In the genomic region with DNA sequence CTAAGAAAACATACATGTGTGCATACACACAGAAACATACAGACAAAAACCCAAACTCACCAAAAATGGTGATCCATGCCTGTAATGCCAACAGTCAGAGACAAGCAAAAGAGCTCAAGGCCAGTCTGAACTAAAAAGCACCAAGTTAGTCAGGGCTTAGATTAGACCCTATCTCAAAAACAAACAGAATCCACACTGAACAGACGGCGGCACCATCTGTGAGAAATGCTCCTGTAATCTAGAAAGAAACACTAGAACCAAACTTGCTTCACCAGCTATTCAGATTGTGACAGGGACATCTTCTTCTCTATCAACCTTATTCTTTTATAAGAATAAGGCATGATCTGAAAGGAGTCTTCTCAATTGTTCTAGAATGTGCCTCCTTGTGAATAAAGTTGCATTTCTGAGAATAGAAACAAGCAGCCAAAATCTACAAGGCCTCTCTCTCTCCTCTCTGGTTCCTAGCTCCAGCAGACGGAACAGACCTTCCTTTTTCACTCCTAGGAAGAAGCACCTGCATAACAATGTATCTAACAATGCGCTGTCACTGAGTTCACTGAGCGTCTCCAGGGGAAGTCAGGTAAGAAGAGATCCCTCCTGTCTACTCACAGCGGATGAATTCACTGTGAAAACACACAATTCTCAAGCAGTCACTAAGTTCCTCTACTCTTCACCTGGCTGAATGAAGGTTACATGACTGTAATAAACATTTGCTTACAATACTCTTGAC, we compare ENCODE assay signal across 17 mouse cellular contexts. TPM values are rescaled to one million over a fixed set of nuclear protein-coding genes. Genes with fewer than 3 reads are reported as not detected.
DNase-seq lines count a peak whose midpoint lies in the region; ATAC-seq and TF ChIP-seq lines count a peak whose summit lies in the region.
"Had no signal": no experiment of that assay in that cellular context is flagged by ENCODE, and none has a peak within 500 bp of the region (broad histone marks: within the 10 kb centered on the region; RNA-seq: fewer than 3 reads in every experiment).

No protein-coding gene starts in this region.

- H3K27me3 ChIP-seq in forebrain, embryonic 16.5 days (replicated peaks; ENCODE audit: control insufficient read depth, insufficient read depth, low read length) = no peaks in the 10 kb centered on the region
- H3K27me3 ChIP-seq in forebrain, embryonic 15.5 days = no peaks in the 10 kb centered on the region
- H3K27me3 ChIP-seq in neural tube, embryonic 12.5 days (replicated peaks) = no peaks in the 10 kb centered on the region
- H3K27me3 ChIP-seq in intestine, postnatal 0 days (replicated peaks; ENCODE audit: control insufficient read depth, insufficient read depth, low read length) = no peaks in the 10 kb centered on the region
- H3K27me3 ChIP-seq: embryonic facial prominence, embryonic 12.5 days had no signal

- 72% methylated on average over 6 of the region's 6 CpGs for WGBS in forebrain, embryonic 16.5 days
- 66% methylated on average over 6 of the region's 6 CpGs for WGBS in forebrain, embryonic 15.5 days
- WGBS in neural tube, embryonic 12.5 days = 80% methylated on average over 6 of the region's 6 CpGs
- 81% methylated on average over 6 of the region's 6 CpGs for WGBS in intestine, postnatal 0 days

- H3K9ac ChIP-seq in forebrain, embryonic 16.5 days (replicated peaks; ENCODE audit: low read depth, low read length) = no peak overlapping the region
- H3K9ac ChIP-seq in forebrain, embryonic 15.5 days (replicated peaks) = no peak overlapping the region
- no peak overlapping the region for H3K9ac ChIP-seq in neural tube, embryonic 12.5 days
- H3K9ac ChIP-seq in intestine, postnatal 0 days (ENCODE audit: low read depth, low read length) = no peak overlapping the region
- H3K9ac ChIP-seq: embryonic facial prominence, embryonic 12.5 days; liver, postnatal 0 days had no signal

- H3K27ac ChIP-seq in forebrain, embryonic 16.5 days (ENCODE audit: low read length) = peak overlapping the region; percentile 33; the same call in 1 of the 2 replicates
- no peak overlapping the region; the same call in 1 of the 2 replicates for H3K27ac ChIP-seq in forebrain, embryonic 15.5 days (replicated peaks)
- no peak overlapping the region for H3K27ac ChIP-seq in neural tube, embryonic 12.5 days
- no peak overlapping the region for H3K27ac ChIP-seq in intestine, postnatal 0 days (ENCODE audit: low read depth, low read length)
- H3K27ac ChIP-seq: embryonic facial prominence, embryonic 12.5 days had no signal

- H3K4me3 ChIP-seq in forebrain, embryonic 16.5 days (replicated peaks; ENCODE audit: low read length) = no peak overlapping the region
- no peak overlapping the region for H3K4me3 ChIP-seq in forebrain, embryonic 15.5 days
- no peak overlapping the region for H3K4me3 ChIP-seq in neural tube, embryonic 12.5 days
- H3K4me3 ChIP-seq in intestine, postnatal 0 days (ENCODE audit: low read depth, low read length) = no peak overlapping the region
- H3K4me3 ChIP-seq: embryonic facial prominence, embryonic 12.5 days; myocyte had no signal

- no peaks in the 10 kb centered on the region for H3K9me3 ChIP-seq in forebrain, embryonic 16.5 days (ENCODE audit: control insufficient read depth, low read length)
- no peaks in the 10 kb centered on the region for H3K9me3 ChIP-seq in forebrain, embryonic 15.5 days
- no peaks in the 10 kb centered on the region for H3K9me3 ChIP-seq in neural tube, embryonic 12.5 days
- H3K9me3 ChIP-seq in intestine, postnatal 0 days (ENCODE audit: control insufficient read depth) = no peaks in the 10 kb centered on the region
- H3K9me3 ChIP-seq: embryonic facial prominence, embryonic 12.5 days had no signal

- no peak for ATAC-seq in forebrain, embryonic 16.5 days
- no peak for ATAC-seq in forebrain, embryonic 15.5 days (replicated peaks)
- no peak for ATAC-seq in neural tube, embryonic 12.5 days (ENCODE audit: low FRiP score, low read depth)
- ATAC-seq in intestine, postnatal 0 days = no peak
- ATAC-seq: liver, postnatal 0 days had no signal

- no peak overlapping the region for H3K4me2 ChIP-seq in forebrain, embryonic 16.5 days (ENCODE audit: low read length)
- no peak overlapping the region for H3K4me2 ChIP-seq in forebrain, embryonic 15.5 days (replicated peaks)
- H3K4me2 ChIP-seq in neural tube, embryonic 12.5 days (replicated peaks) = 0 out of 2 replicates have a peak overlapping the region, but pooled peaks have one; percentile 12
- H3K4me2 ChIP-seq in intestine, postnatal 0 days (replicated peaks; ENCODE audit: low read depth) = no peak overlapping the region
- H3K4me2 ChIP-seq: embryonic facial prominence, embryonic 12.5 days had no signal

- H3K4me1 ChIP-seq in forebrain, embryonic 16.5 days (replicated peaks; ENCODE audit: control insufficient read depth, insufficient read depth, low read length) = peaks cover 23% of the 10 kb centered on the region
- peaks cover 37% of the 10 kb centered on the region for H3K4me1 ChIP-seq in forebrain, embryonic 15.5 days
- peaks cover 22% of the 10 kb centered on the region for H3K4me1 ChIP-seq in neural tube, embryonic 12.5 days
- peaks cover 3% of the 10 kb centered on the region for H3K4me1 ChIP-seq in intestine, postnatal 0 days (replicated peaks; ENCODE audit: control insufficient read depth, insufficient read depth, low read length)

- no peak for DNase-seq in neural tube, embryonic 10.5 days (ENCODE audit: extremely low spot score, low spot score)
- DNase-seq in layer of hippocampus, adult 9-11 months = peak; percentile 66
- DNase-seq in Muller cell, postnatal 12 days (ENCODE audit: inconsistent ontology term) = no peak
- DNase-seq in kidney, postnatal 14 days = no peak
- DNase-seq: adrenal gland, postnatal 10 days; gastrocnemius, postnatal 36 days; kidney, adult 8-10 months; liver, postnatal 0 days had no signal

- TF ChIP-seq CTCF in intestine, postnatal 0 days (IDR thresholded peaks at IDR 0.05; ENCODE audit: low read depth) = no peak

- peaks cover 6% of the 10 kb centered on the region for H3K36me3 ChIP-seq in forebrain, embryonic 16.5 days (ENCODE audit: control insufficient read depth, insufficient read depth)
- peaks cover 18% of the 10 kb centered on the region for H3K36me3 ChIP-seq in forebrain, embryonic 15.5 days
- H3K36me3 ChIP-seq in neural tube, embryonic 12.5 days = peaks cover 11% of the 10 kb centered on the region; the same call in 1 of the 2 replicates
- no peaks in the 10 kb centered on the region for H3K36me3 ChIP-seq in intestine, postnatal 0 days (ENCODE audit: control insufficient read depth, insufficient read depth)

RNA-seq across cellular contexts. Expression of a gene that starts 3.9 kb away (rescaled TPM):
- polyA plus RNA-seq in forebrain, embryonic 16.5 days (2015; fragmentation: Nextera tagmentation; extraction: Ambion mirVana) = 262 and 276 TPM in 2 replicates
- polyA plus RNA-seq in forebrain, embryonic 15.5 days (2015; fragmentation: Nextera tagmentation; extraction: Ambion mirVana) = 262 TPM in 2 replicates
- polyA plus RNA-seq in neural tube, embryonic 12.5 days (2016; fragmentation: Nextera tagmentation; extraction: Ambion mirVana) = 257 and 259 TPM in 2 replicates
- polyA plus RNA-seq in intestine, postnatal 0 days (2015; fragmentation: Nextera tagmentation; extraction: Ambion mirVana) = 22.7 and 23.0 TPM in 2 replicates

RNA-seq across cellular contexts. Expression of a gene that starts 16.9 kb away (rescaled TPM):
- 3.8 and 6.8 TPM in 2 replicates for polyA plus RNA-seq in forebrain, embryonic 16.5 days (2015; fragmentation: Nextera tagmentation; extraction: Ambion mirVana)
- 4.6 and 4.7 TPM in 2 replicates for polyA plus RNA-seq in forebrain, embryonic 15.5 days (2015; fragmentation: Nextera tagmentation; extraction: Ambion mirVana)
- polyA plus RNA-seq in neural tube, embryonic 12.5 days (2016; fragmentation: Nextera tagmentation; extraction: Ambion mirVana) = 0.59 and 1.0 TPM in 2 replicates
- 0.12 TPM in 1 of 2 replicates, not detected in the other for polyA plus RNA-seq in intestine, postnatal 0 days (2015; fragmentation: Nextera tagmentation; extraction: Ambion mirVana)
- polyA plus RNA-seq: C2C12; embryonic facial prominence, embryonic 12.5 days; forebrain, embryonic 11.5 days; heart, postnatal 0 days; liver, postnatal 0 days; myocyte had no signal

RNA-seq across cellular contexts. Expression of a gene that starts 32.8 kb away (rescaled TPM):
- polyA plus RNA-seq in forebrain, embryonic 16.5 days (2015; fragmentation: Nextera tagmentation; extraction: Ambion mirVana) = 0.04 TPM in 1 of 2 replicates, not detected in the other
- 0.06 TPM in 1 of 2 replicates, not detected in the other for polyA plus RNA-seq in forebrain, embryonic 15.5 days (2015; fragmentation: Nextera tagmentation; extraction: Ambion mirVana)
- 0.04 and 0.10 TPM in 2 replicates for polyA plus RNA-seq in neural tube, embryonic 12.5 days (2016; fragmentation: Nextera tagmentation; extraction: Ambion mirVana)
- not detected in 2 replicates for polyA plus RNA-seq in intestine, postnatal 0 days (2015; fragmentation: Nextera tagmentation; extraction: Ambion mirVana)
- polyA plus RNA-seq: C2C12; forebrain, embryonic 11.5 days; heart, postnatal 0 days; liver, postnatal 0 days had no signal

RNA-seq across cellular contexts. Expression of a gene that starts 51.6 kb away (rescaled TPM):
- polyA plus RNA-seq in forebrain, embryonic 16.5 days (2015; fragmentation: Nextera tagmentation; extraction: Ambion mirVana) = 4.0 and 4.7 TPM in 2 replicates
- 4.4 and 6.2 TPM in 2 replicates for polyA plus RNA-seq in forebrain, embryonic 15.5 days (2015; fragmentation: Nextera tagmentation; extraction: Ambion mirVana)
- 3.2 and 4.9 TPM in 2 replicates for polyA plus RNA-seq in neural tube, embryonic 12.5 days (2016; fragmentation: Nextera tagmentation; extraction: Ambion mirVana)
- 0.52 TPM in 1 of 2 replicates, not detected in the other for polyA plus RNA-seq in intestine, postnatal 0 days (2015; fragmentation: Nextera tagmentation; extraction: Ambion mirVana)

Comparison
In these comparisons a context has a peak if more than half of its experiments do, and no peak if none do; other contexts are left out.
1. RNA of a gene that starts 3.9 kb away (polyA plus RNA-seq): 262 TPM in forebrain, embryonic 15.5 days, 262 to 276 TPM in forebrain, embryonic 16.5 days and 257 to 259 TPM in neural tube, embryonic 12.5 days; 22.7 to 23.0 TPM in intestine, postnatal 0 days; every median in the first group is over 10 times any median in the second.